7 mouse cellular contexts compared by ENCODE assay signal in the genomic region with DNA sequence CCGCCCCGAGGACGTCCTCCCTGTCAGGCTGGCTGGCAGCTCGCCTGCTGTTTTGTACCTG. TPM values are rescaled to one million over a fixed set of nuclear protein-coding genes. Genes with fewer than 3 reads are reported as not detected.
A peak's percentile ranks its signal among the peaks of the same experiment; 100 is the strongest.
DNase-seq lines count a peak whose midpoint lies in the region; ATAC-seq and TF ChIP-seq lines count a peak whose summit lies in the region.
"Not testable (repeated sequence)": the region's sequence is repeated elsewhere in the genome, so short reads cannot be mapped to it uniquely, and the experiment has no call there.

A gene (plus strand): TSS at position 14 of the 61 bp plus-strand sequence.

- peak within 1 kb of the TSS; percentile 60 for H3K4me2 ChIP-seq in forebrain, embryonic 14.5 days (ENCODE audit: low read length)
- H3K4me2 ChIP-seq in heart, embryonic 12.5 days: peak within 1 kb of the TSS; percentile 86
- H3K4me2 ChIP-seq in hindbrain, embryonic 16.5 days (ENCODE audit: low read length): peak within 1 kb of the TSS; percentile 61
- peak within 1 kb of the TSS; percentile 82 for H3K4me2 ChIP-seq in liver, embryonic 14.5 days (ENCODE audit: low read depth)
- peak within 1 kb of the TSS; percentile 51 for H3K4me2 ChIP-seq in midbrain, postnatal 0 days (ENCODE audit: low read depth, low read length, poor library complexity, severe bottlenecking)

- H3K27me3 ChIP-seq in forebrain, embryonic 14.5 days (replicated peaks; ENCODE audit: control insufficient read depth, insufficient read depth, low read length); heart, embryonic 12.5 days (replicated peaks); hindbrain, embryonic 16.5 days (replicated peaks; ENCODE audit: control insufficient read depth, insufficient read depth, low read length); liver, embryonic 14.5 days (ENCODE audit: control insufficient read depth, insufficient read depth, low read length); midbrain, postnatal 0 days (ENCODE audit: insufficient read depth, low read length): not testable (repeated sequence)

- not testable (repeated sequence) for TF ChIP-seq CTCF in brain, embryonic 14.5 days (IDR thresholded peaks at IDR 0.05; ENCODE audit: borderline replicate concordance, extremely low read depth, insufficient read depth, insufficient read length); liver, embryonic 14.5 days (IDR thresholded peaks at IDR 0.05; ENCODE audit: low read depth); midbrain, postnatal 0 days (IDR thresholded peaks at IDR 0.05)

- not testable (repeated sequence) for H3K36me3 ChIP-seq in forebrain, embryonic 14.5 days (ENCODE audit: control insufficient read depth, insufficient read depth, low read length); heart, embryonic 12.5 days; hindbrain, embryonic 16.5 days (ENCODE audit: control insufficient read depth, insufficient read depth, low read length); liver, embryonic 14.5 days (replicated peaks; ENCODE audit: control insufficient read depth, insufficient read depth, low read depth); midbrain, postnatal 0 days (ENCODE audit: insufficient read depth, low read length)

- ATAC-seq in forebrain, embryonic 14.5 days; heart, embryonic 12.5 days (ENCODE audit: insufficient number of reproducible peaks, low FRiP score); hindbrain, embryonic 16.5 days; liver, embryonic 14.5 days (ENCODE audit: insufficient read depth); midbrain, postnatal 0 days (ENCODE audit: low FRiP score): not testable (repeated sequence)

- peak within 1 kb of the TSS; percentile 65 for H3K9ac ChIP-seq in forebrain, embryonic 14.5 days (ENCODE audit: low read length)
- peak within 1 kb of the TSS; percentile 74 for H3K9ac ChIP-seq in heart, embryonic 12.5 days
- peak within 1 kb of the TSS; percentile 66 for H3K9ac ChIP-seq in hindbrain, embryonic 16.5 days (ENCODE audit: low read depth, low read length)
- H3K9ac ChIP-seq in liver, embryonic 14.5 days (replicated peaks): peak within 1 kb of the TSS; percentile 85
- peak within 1 kb of the TSS; percentile 56 for H3K9ac ChIP-seq in midbrain, postnatal 0 days (replicated peaks; ENCODE audit: low read length, poor library complexity, severe bottlenecking)

- no CpG with 5 or more reads among the region's 4 CpGs for WGBS in forebrain, embryonic 14.5 days
- WGBS in heart, embryonic 12.5 days: 0% methylated on average over 1 of the region's 4 CpGs
- no CpG with 5 or more reads among the region's 4 CpGs for WGBS in hindbrain, embryonic 16.5 days
- WGBS in liver, embryonic 14.5 days (ENCODE audit: insufficient replicate concordance): no CpG with 5 or more reads among the region's 4 CpGs
- no CpG with 5 or more reads among the region's 4 CpGs for WGBS in midbrain, postnatal 0 days

- H3K9me3 ChIP-seq in forebrain, embryonic 14.5 days (replicated peaks; ENCODE audit: control insufficient read depth, low read length); heart, embryonic 12.5 days (replicated peaks); hindbrain, embryonic 16.5 days (ENCODE audit: control insufficient read depth, low read length); liver, embryonic 14.5 days (ENCODE audit: control insufficient read depth, low read length); midbrain, postnatal 0 days (ENCODE audit: low read length): not testable (repeated sequence)

- peak within 1 kb of the TSS; percentile 70 for H3K27ac ChIP-seq in forebrain, embryonic 14.5 days (ENCODE audit: low read depth, low read length)
- H3K27ac ChIP-seq in heart, embryonic 12.5 days (ENCODE audit: poor library complexity, severe bottlenecking): peak within 1 kb of the TSS; percentile 64
- H3K27ac ChIP-seq in hindbrain, embryonic 16.5 days (ENCODE audit: low read depth, low read length): peak within 1 kb of the TSS; percentile 75
- peak within 1 kb of the TSS; percentile 74 for H3K27ac ChIP-seq in liver, embryonic 14.5 days
- H3K27ac ChIP-seq in midbrain, postnatal 0 days (ENCODE audit: low read depth, low read length): peak within 1 kb of the TSS; percentile 65; the same call in 1 of the 2 replicates

- H3K4me1 ChIP-seq in forebrain, embryonic 14.5 days (ENCODE audit: control insufficient read depth, insufficient read depth, low read length); heart, embryonic 12.5 days (replicated peaks); hindbrain, embryonic 16.5 days (ENCODE audit: control insufficient read depth, insufficient read depth, low read depth, low read length); liver, embryonic 14.5 days (replicated peaks; ENCODE audit: control insufficient read depth in 2 of 2, insufficient read depth in 2 of 2, low read length in 1 of 2); midbrain, postnatal 0 days (ENCODE audit: insufficient read depth, low read length): not testable (repeated sequence)

- H3K4me3 ChIP-seq in forebrain, embryonic 14.5 days (ENCODE audit: low read depth, low read length): peak within 1 kb of the TSS; percentile 42
- H3K4me3 ChIP-seq in heart, embryonic 12.5 days: peak within 1 kb of the TSS; percentile 64
- H3K4me3 ChIP-seq in hindbrain, embryonic 16.5 days (ENCODE audit: low read length): peak within 1 kb of the TSS; percentile 52
- peak within 1 kb of the TSS; percentile 70 to 86 for H3K4me3 ChIP-seq in liver, embryonic 14.5 days (ENCODE audit: insufficient read depth in 1 of 2, low read depth in 2 of 2, low read length in 2 of 2)
- H3K4me3 ChIP-seq in midbrain, postnatal 0 days (ENCODE audit: low read depth, low read length): peak within 1 kb of the TSS; percentile 48

- not testable (repeated sequence) for DNase-seq in brain, embryonic 14.5 days (ENCODE audit: low read depth); forebrain, embryonic 14.5 days (ENCODE audit: low spot score); left cerebral cortex, adult 18-20 months (ENCODE audit: low spot score in 2 of 2); liver, embryonic 14.5 days (ENCODE audit: low read depth in 3 of 3, low spot score in 3 of 3); midbrain, postnatal 0 days (ENCODE audit: low spot score)

- not testable (repeated sequence) for TF ChIP-seq POLR2A in brain, embryonic 14.5 days (IDR thresholded peaks at IDR 0.05; ENCODE audit: borderline replicate concordance, extremely low read depth, insufficient read depth, insufficient read length, poor library complexity, severe bottlenecking)

- TF ChIP-seq EP300 in liver, embryonic 14.5 days (IDR thresholded peaks at IDR 0.05; ENCODE audit: low read depth): not testable (repeated sequence)

RNA-seq across cellular contexts. Expression of the gene that starts here (rescaled TPM):
- polyA plus RNA-seq in brain, embryonic 14.5 days (2012; rRNA removed): 9.5 and 11.5 TPM in 2 replicates
- 5.2 and 5.8 TPM in 2 replicates for polyA plus RNA-seq in forebrain, embryonic 14.5 days (2014; fragmentation: Nextera tagmentation; extraction: Ambion mirVana)
- 14.1 and 14.6 TPM in 2 replicates for polyA plus RNA-seq in heart, embryonic 12.5 days (2016; fragmentation: Nextera tagmentation; extraction: Ambion mirVana)
- 11.2 and 12.7 TPM in 2 replicates for polyA plus RNA-seq in hindbrain, embryonic 16.5 days (2015; fragmentation: Nextera tagmentation; extraction: Ambion mirVana)
- total RNA-seq in left cerebral cortex, adult 18-20 months (2021): 10 to 100 TPM; 11.9 to 13.8 TPM
- 1.5 and 2.1 TPM in 2 replicates for polyA plus RNA-seq in liver, embryonic 14.5 days (2012; rRNA removed)
- 2.2 and 2.4 TPM in 2 replicates for polyA plus RNA-seq in liver, embryonic 14.5 days (2014; fragmentation: Nextera tagmentation; extraction: Ambion mirVana)
- total RNA-seq in midbrain, postnatal 0 days (2014; rRNA removed): 14.8 and 15.9 TPM in 2 replicates
- 8.3 and 8.5 TPM in 2 replicates for polyA plus RNA-seq in midbrain, postnatal 0 days (2015; fragmentation: Nextera tagmentation; extraction: Ambion mirVana)
